Mouse (Mus musculus) olfactory bulb, adult 2 months (tissue): ENCODE results near the gene Rbbp8nl. TPM values are rescaled to one million over a fixed set of nuclear protein-coding genes. Genes with fewer than 3 reads are reported as not detected.

Experiments used
- H3K27ac ChIP-seq: fragments of 200-500 bp; 2 replicates; pipeline ENCODE4 v1.5.1; 2012; ENCODE audit warnings: low read depth, low read length; ENCODE audit not compliant: insufficient read depth
- H3K4me1 ChIP-seq: fragments of 200-500 bp; 2 replicates; pipeline ENCODE4 v1.6.1; 2012; ENCODE audit warnings: low read length; ENCODE audit not compliant: control insufficient read depth, insufficient read depth
- H3K4me3 ChIP-seq: fragments of 200-500 bp; 2 replicates; pipeline ENCODE4 v1.5.1; 2012; ENCODE audit warnings: mild to moderate bottlenecking, low read depth, low read length, moderate library complexity; ENCODE audit not compliant: insufficient read depth
- CTCF ChIP-seq: fragments of 200-500 bp; IDR thresholded peaks from 2 replicates; pipeline ENCODE4 v1.5.1; 2012; ENCODE audit warnings: low read depth, mild to moderate bottlenecking, low read length, moderate library complexity; ENCODE audit not compliant: insufficient read depth
- POLR2A ChIP-seq: fragments of 200-500 bp; IDR thresholded peaks from 2 replicates; pipeline ENCODE4 v1.6.1; 2012; ENCODE audit warnings: mild to moderate bottlenecking, low read depth, low read length, moderate library complexity; ENCODE audit not compliant: insufficient read depth
- WGBS: fragments of 180-500 bp; shearing (Covaris S2); methylation state at CpG from one replicate; pipeline ENCODE4 v1.1.7; 2018; 5-methylcytosine and 5-hydroxymethylcytosine counted together
- polyA plus RNA-seq: library from polyadenylated mRNA; stranded (reverse); fragments of >200 nt; gene quantifications from 2 replicates; pipeline ENCODE4 v1.2.4, GENCODE M21; 2012; ENCODE audit warnings: low replicate concordance; ENCODE audit not compliant: missing spikeins, insufficient read depth, insufficient read length

Rbbp8nl gene
- polyA plus RNA-seq, 1 experiment = not detected

- H3K4me3 ChIP-seq = no peak overlapping the region
- peaks cover 21% of the 10 kb centered on the region for H3K4me1 ChIP-seq
- WGBS = 87% methylated on average over 2 of the region's 2 CpGs
- H3K27ac ChIP-seq = no peak overlapping the region
- TF ChIP-seq CTCF (no peak), POLR2A (no peak)
Measured at GRCm38 (mm10) chr2:180274523-180274922, 15.2 kb downstream of the Rbbp8nl start.

- WGBS = 7% methylated on average over 68 of the region's 68 CpGs
- Histone ChIP-seq H3K4me3 (peak within 1 kb of the TSS; percentile 80), H3K4me1 (peaks cover 21% of the 10 kb centered on the region), H3K27ac (no peak within 1 kb of the TSS)
- TF ChIP-seq CTCF (no peak), POLR2A (peak; percentile 54; the same call in 1 of the 2 replicates)
Measured at GRCm38 (mm10) chr2:180273394-180274244, 16.1 kb downstream of the Rbbp8nl start, which contains the start of gene Cables2. Gene Cables2, minus strand, starts transcription at chr2:180273496.

GRCm38 (mm10) chr2:180272884-180273321, 16.8 kb downstream of the Rbbp8nl start:
- H3K4me3 ChIP-seq = peak overlapping the region; percentile 80
- H3K27ac ChIP-seq = no peak overlapping the region
- H3K4me1 ChIP-seq = peaks cover 21% of the 10 kb centered on the region
- 1% methylated on average over 37 of the region's 37 CpGs for WGBS
- no peak for TF ChIP-seq POLR2A
- TF ChIP-seq CTCF = no peak

DNA sequence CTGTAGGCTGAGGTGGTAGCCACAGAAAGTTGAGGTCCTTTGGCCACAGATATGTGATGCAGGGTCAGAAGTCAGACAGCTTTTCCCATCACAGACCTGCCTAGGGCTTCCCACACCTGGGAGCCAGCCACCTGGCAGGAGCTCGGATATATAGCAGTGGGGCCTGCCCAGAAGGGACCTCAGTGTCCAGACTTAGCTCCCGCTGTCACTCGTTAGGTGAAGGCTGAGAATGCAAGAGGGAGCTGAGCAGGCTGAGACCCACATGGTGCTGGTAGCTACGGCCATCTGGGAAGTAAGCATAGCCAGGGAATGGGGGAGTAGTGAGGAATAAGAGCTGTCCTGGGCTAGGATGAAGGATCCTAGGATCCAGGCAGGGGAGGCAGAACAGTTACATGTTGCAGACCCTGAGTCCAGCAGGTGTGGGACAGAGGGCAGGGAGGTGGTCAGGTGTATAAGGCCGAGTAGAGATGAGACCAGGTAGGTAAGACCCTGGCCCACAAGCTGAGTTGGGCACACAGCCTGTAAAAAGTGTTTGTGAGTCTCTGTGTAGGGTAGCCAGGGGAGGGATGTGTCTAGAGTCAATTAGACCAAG, 17.8 kb downstream of the Rbbp8nl start:
- H3K4me3 ChIP-seq = no peak overlapping the region
- H3K4me1 ChIP-seq = peaks cover 21% of the 10 kb centered on the region
- H3K27ac ChIP-seq = no peak overlapping the region
- no peak for TF ChIP-seq CTCF
- no peak for TF ChIP-seq POLR2A
- 65% methylated on average over 5 of the region's 5 CpGs for WGBS

- WGBS = 74% methylated on average over 7 of the region's 7 CpGs
- H3K27ac ChIP-seq = no peak overlapping the region
- H3K4me3 ChIP-seq = no peak overlapping the region
- H3K4me1 ChIP-seq = peaks cover 18% of the 10 kb centered on the region
- TF ChIP-seq POLR2A (no peak), CTCF (no peak)
Measured at GRCm38 (mm10) chr2:180270537-180271255, 19.0 kb downstream of the Rbbp8nl start.

- Histone ChIP-seq H3K27ac (no peak overlapping the region), H3K4me3 (no peak overlapping the region), H3K4me1 (peaks cover 18% of the 10 kb centered on the region)
- WGBS = 91% methylated on average over 10 of the region's 10 CpGs
- TF ChIP-seq CTCF = no peak
- no peak for TF ChIP-seq POLR2A
Measured at GRCm38 (mm10) chr2:180269329-180269728, 20.4 kb downstream of the Rbbp8nl start.

GRCm38 (mm10) chr2:180267955-180268354, 21.7 kb downstream of the Rbbp8nl start:
- peaks cover 14% of the 10 kb centered on the region for H3K4me1 ChIP-seq
- TF ChIP-seq CTCF = no peak
- TF ChIP-seq POLR2A = no peak
- H3K27ac ChIP-seq = no peak overlapping the region
- 53% methylated on average over 2 of the region's 2 CpGs for WGBS
- H3K4me3 ChIP-seq = no peak overlapping the region

DNA sequence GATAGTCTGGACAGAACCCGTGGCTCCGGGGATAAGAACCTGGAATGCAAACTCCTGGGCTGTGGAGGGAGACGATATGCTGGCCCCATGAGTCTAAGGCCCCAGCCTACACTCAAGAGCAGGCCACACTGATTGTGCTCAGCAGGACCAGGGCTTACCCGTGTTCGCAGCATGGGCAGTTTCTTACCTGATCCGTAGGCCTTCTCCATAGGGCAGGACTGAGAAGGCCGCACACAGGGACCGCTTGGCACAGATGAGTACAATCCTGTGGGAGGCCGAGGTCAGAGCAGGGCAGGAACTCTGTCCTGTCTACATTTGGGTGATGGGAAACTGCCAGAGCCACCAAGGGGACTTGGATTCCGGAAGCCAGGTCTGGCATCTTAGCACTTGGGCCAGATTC, 26.8 kb downstream of the Rbbp8nl start:
- no peaks in the 10 kb centered on the region for H3K4me1 ChIP-seq
- 88% methylated on average over 10 of the region's 10 CpGs for WGBS
- H3K27ac ChIP-seq = no peak overlapping the region
- no peak overlapping the region for H3K4me3 ChIP-seq
- TF ChIP-seq POLR2A = no peak
- no peak for TF ChIP-seq CTCF
